Mouse (Mus musculus): ENCODE results near the gene Il12b.

Il12b gene

GRCm38 (mm10) chr11:44399763-44400162 lies at the start of gene Il12b:
Gene Il12b (plus strand): TSS chr11:44400063.
- no peak for DNase-seq (ENCODE audit: low spot score)

- no peak for DNase-seq (ENCODE audit: low spot score)
Measured at GRCm38 (mm10) chr11:44354860-44355470, 44.9 kb upstream of the Il12b start.

DNA sequence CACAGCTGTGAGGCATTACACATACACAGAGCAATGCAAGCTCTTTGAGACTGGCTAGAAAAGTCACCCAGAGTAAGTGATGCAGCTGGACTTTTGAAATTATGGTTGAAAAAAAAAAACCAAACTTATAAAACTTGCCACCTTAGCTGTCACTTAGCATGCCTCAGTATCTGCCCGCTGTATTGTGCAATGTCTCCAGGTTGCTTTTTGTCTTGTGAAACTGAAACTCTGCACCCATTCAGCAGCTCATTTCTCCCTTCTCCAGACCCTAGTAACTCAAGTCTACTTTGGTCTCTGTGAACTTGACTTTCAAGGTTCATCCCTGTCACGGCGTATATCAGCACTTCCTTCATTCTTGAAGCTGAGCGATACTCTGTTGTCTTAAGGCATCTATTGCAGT lies 43.7 kb upstream of the Il12b start:
- DNase-seq (ENCODE audit: low spot score) = no peak

DNA sequence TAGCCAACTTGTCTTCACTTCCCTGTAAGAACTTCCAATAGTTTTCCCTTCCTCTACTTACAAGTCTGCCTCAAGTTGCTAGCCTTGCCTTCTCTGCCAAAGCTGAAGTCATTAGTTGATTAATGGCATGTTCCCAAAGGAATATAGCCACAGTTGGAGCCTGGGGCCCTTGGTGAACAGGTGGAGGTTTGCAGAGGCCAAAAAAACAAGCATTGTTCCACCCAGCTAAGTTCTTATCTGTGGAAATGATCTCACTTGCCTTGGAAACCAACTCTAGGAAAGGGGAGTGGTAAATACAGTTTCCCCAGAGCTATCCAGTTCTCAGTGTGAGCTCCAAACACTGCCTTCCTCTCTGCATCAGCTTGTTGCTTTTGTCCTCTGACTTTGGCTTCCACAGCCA lies 35.3 kb upstream of the Il12b start:
- no peak for DNase-seq (ENCODE audit: low spot score)

- DNase-seq (ENCODE audit: low spot score) = no peak
Measured at GRCm38 (mm10) chr11:44367711-44368110, 32.2 kb upstream of the Il12b start.

- no peak for DNase-seq (ENCODE audit: low spot score)
Measured at GRCm38 (mm10) chr11:44372856-44373255, 27.0 kb upstream of the Il12b start.

GRCm38 (mm10) chr11:44377879-44378278 lies 22.0 kb upstream of the Il12b start:
- DNase-seq (ENCODE audit: low spot score) = no peak

DNA sequence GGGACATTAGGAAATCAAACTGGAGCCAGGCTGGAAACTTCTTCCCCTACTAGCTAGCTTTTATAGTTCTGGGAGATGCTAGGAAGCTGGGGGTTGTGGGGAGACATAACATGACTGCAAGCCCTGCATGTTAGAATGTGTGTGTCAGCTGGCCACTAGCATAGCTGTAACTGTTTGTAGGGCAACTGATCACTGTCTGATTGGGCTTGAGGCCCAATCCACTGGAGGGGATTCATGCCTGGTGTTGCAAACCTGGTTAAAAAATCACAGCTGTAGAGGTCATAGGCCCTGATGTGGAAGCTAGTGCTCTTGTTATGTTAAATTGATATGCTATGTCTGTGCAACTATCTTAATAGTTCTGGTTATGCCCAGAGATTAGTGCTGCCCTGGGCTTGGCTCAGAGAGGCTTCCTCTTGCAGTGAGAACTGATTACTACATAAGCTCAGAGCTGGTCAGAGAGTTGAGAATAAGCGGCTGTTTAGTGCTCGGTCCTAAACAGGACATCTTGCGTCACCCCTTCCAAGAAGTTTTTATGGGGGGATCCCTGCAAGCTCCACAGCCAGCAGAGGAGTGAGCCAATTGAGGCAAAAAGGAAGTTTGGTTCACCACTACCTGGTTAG lies 19.3 kb upstream of the Il12b start:
- no peak for DNase-seq (ENCODE audit: low spot score)

DNA sequence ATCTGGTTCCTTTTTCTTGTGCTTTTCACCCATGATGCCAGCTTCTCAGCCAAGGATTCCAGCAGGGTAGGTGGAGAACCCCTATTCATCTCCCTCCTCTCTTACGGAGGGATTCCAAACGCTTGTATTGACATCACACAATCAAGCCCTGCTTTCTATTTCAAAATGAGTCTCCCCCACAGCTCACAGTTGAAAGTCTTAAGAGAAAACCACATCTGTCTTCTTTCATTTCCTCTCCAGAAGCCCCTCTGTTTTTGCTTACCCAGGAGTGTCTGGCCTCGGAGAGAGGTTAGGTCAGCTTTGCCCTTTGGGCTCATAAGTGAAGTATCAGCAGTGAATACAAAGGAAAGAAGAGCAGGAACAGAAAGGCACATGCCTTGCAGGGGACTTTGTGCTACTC lies 17.7 kb upstream of the Il12b start:
- no peak for DNase-seq (ENCODE audit: low spot score)

DNA sequence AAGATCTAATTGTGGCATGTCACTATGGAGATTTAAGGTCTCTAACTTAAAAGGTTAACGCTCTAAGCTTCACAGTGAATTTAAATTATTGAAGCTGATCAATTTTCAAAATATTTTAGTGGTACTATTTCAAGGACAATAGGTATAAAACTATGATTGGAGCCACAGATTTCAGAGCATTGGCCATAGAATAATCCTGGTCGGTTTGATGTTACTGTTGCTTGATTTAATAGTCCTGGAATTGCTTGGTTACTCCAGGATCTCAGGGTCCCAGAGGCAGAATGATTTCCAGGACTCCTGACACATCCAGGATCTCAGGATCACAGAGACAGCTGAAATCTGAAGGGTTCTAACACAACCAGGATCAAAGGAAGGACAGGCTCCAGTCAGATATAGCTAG lies 12.8 kb upstream of the Il12b start:
- no peak for DNase-seq (ENCODE audit: low spot score)

DNA sequence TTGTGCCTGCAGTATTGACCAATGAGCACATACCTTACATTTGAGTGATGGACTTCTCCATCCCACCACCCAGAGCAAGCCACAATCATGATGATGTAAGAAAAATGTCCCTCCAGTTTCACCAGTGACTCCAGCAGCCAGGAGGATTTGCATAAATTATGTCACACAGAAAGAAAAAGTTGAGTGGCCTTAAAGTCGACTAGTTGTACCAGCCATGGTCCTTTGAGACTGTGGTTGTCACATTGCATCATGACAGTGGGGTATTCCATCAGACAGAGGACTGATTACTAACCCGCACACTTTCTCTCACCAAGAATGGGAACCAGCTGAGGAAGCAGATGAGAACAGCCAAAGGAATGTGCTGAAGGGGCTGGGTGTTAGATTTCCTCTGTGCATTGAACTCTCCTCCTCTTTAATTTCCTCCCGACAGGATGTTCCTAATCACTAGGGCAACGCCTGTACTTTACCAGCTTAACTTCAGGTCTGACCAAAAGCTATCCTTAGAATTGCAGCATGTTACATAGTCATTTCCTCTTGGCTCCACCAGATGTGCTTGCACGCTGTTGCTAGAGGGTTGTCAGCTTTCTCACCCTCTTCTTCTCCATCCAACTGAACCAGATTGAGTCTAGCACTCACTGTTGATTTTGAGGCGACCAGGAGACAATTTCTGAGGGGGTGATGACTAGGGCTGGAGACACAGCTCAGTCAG lies 9.7 kb upstream of the Il12b start:
- peak; percentile 52 for DNase-seq (ENCODE audit: low spot score)

GRCm38 (mm10) chr11:44393101-44393810 lies 6.6 kb upstream of the Il12b start:
- DNase-seq (ENCODE audit: low spot score) = no peak

GRCm38 (mm10) chr11:44395401-44395800 lies 4.5 kb upstream of the Il12b start:
- no peak for DNase-seq (ENCODE audit: low spot score)

GRCm38 (mm10) chr11:44397551-44397950 lies 2.3 kb upstream of the Il12b start:
- no peak for DNase-seq (ENCODE audit: low spot score)

DNA sequence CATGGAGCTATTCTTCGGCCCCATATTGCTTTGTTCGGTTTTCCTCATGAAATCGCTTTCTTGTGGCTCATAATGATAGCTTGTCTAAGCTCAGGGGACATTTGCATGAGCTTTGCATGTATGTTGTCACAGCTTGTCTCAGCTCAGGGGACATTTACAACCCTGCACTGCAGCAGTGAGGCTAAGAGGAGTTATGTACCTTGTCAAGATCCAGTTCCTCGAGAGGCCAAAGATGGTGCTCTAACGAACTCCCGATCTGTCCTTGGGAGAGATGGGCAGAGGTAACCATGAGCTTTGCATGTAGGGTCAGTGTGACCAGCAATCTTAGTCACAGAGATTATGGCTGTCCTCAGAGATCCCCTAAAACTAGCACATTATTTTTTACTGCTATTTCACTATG lies 1.5 kb upstream of the Il12b start:
- DNase-seq (ENCODE audit: low spot score) = no peak

DNA sequence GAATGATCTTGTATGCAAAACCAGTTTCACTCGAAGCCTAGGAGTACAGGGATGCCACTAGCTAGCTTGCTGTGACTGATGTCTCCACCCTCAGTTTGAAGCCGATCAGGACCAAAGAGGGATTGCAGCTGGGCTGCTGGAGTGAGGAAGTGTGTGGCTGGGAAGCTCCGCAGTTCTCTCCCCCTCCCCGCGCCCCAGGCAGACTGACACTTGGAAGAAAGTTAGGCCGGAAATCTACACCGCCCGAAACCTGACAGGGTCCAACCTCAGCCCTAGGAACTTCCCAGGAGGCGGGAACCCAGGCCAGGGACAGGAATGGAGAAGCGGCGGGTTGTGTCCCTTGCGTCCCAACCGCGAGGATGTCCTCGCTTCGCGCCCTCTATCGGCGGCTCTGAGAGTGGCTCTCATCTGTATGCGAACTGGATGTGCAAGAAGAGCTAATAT lies 1.1 kb upstream of the Il12b start:
- no peak for DNase-seq (ENCODE audit: low spot score)

GRCm38 (mm10) chr11:44401635-44402548 lies 2.0 kb downstream of the Il12b start:
- peak; percentile 93 for DNase-seq (ENCODE audit: low spot score)

- no peak for DNase-seq (ENCODE audit: low spot score)
Measured at GRCm38 (mm10) chr11:44405113-44405512, 5.2 kb downstream of the Il12b start.

DNA sequence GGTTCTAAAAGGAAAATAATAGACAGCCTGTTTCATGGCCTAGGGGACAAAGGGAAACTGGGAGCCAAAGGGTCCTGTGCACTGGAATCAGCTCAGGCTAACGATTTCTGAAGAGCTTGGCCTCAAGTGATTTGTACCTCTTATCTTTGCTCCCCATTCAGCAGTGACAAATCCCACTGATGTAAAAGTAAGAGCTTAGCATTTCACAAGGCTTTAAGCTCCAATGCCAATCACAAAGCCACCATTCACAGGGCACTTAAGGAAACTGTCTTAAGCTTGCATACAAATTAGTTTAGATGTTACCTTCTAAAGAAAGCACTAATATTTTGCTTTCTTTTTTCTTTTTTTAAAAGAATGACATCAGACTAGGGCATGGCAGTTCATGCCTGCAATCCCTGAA lies 6.1 kb downstream of the Il12b start:
- no peak for DNase-seq (ENCODE audit: low spot score)

GRCm38 (mm10) chr11:44406457-44406856 lies 6.6 kb downstream of the Il12b start:
- no peak for DNase-seq (ENCODE audit: low spot score)

DNA sequence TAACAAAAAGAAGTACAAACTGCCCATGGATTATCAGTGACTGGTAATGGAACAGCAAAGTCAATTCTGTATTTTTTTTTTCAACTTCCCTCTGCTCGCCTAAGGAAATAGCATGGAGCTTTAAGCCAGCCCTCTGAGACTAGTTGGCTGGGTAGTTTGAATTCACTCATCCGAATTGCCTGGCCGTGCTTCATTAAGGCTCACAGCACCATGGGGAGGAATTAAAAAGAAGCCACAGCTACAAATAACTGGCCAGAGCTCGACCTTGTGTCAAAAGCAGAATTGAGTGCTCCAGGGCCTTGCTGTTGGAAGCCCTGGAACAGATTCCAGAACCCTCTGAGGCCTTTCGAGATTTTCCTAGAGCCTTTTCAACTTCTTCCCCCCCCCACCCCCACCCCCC lies 8.8 kb downstream of the Il12b start:
- DNase-seq (ENCODE audit: low spot score) = no peak

GRCm38 (mm10) chr11:44410413-44410812 lies 10.6 kb downstream of the Il12b start:
- DNase-seq (ENCODE audit: low spot score) = no peak

Data from MN1 (cell line).